Mouse (Mus musculus) hindbrain, embryonic 14.5 days (tissue): Measurements from ENCODE around the gene BC030867. TPM values are rescaled to one million over a fixed set of nuclear protein-coding genes. Genes with fewer than 3 reads are reported as not detected.

ENCODE experiments used
- ATAC-seq: fragments of 200-750 bp; cut with Nextera tagmentation; 2 replicates; pipeline ENCODE4 v1.8.0; 2017; ENCODE audit warnings: moderate number of reproducible peaks, mild to moderate bottlenecking, moderate TSS enrichment, moderate library complexity; ENCODE audit not compliant: low FRiP score
- DNase-seq: peaks from one replicate; pipeline ENCODE4 v3.0.0-alpha.2; 2015; ENCODE audit warnings: low spot score
- H3K27ac ChIP-seq: fragments of 300-500 bp; sonication (generic); 2 replicates; pipeline ENCODE4 v1.5.1; 2014; ENCODE audit warnings: mild to moderate bottlenecking, moderate library complexity
- H3K27me3 ChIP-seq: fragments of 300-500 bp; sonication (generic); 2 replicates; pipeline ENCODE4 v1.6.1; 2014; ENCODE audit warnings: mild to moderate bottlenecking, low read length, mixed read lengths; ENCODE audit not compliant: control insufficient read depth, insufficient read depth
- H3K36me3 ChIP-seq: fragments of 300-500 bp; sonication (generic); replicated peaks from 2 replicates; pipeline ENCODE4 v1.6.1; 2014; ENCODE audit not compliant: control insufficient read depth, insufficient read depth
- H3K4me1 ChIP-seq: fragments of 300-500 bp; sonication (generic); replicated peaks from 2 replicates; pipeline ENCODE4 v1.6.1; 2014; ENCODE audit warnings: antibody characterized with exemption, low read length, mixed read lengths; ENCODE audit not compliant: control insufficient read depth, insufficient read depth
- H3K4me2 ChIP-seq: fragments of 300-500 bp; sonication (generic); replicated peaks from 2 replicates; pipeline ENCODE4 v1.6.1; 2014; ENCODE audit warnings: mild to moderate bottlenecking, moderate library complexity
- H3K4me3 ChIP-seq: fragments of 300-500 bp; sonication (generic); replicated peaks from 2 replicates; pipeline ENCODE4 v1.5.1; 2014; ENCODE audit warnings: mild to moderate bottlenecking, low read length
- H3K9ac ChIP-seq: fragments of 300-500 bp; sonication (generic); 2 replicates; pipeline ENCODE4 v1.6.1; 2014
- H3K9me3 ChIP-seq: fragments of 300-500 bp; sonication (generic); 2 replicates; pipeline ENCODE4 v1.6.1; 2016; ENCODE audit warnings: low read length; ENCODE audit not compliant: control insufficient read depth
- WGBS: fragments of 180-500 bp; shearing (Covaris S2); extraction: QIAGEN DNeasy Blood & Tissue Kit; methylation state at CpG from one replicate; pipeline ENCODE4 v1.1.7; 2014; 5-methylcytosine and 5-hydroxymethylcytosine counted together
- polyA plus RNA-seq: library from polyadenylated mRNA; unstranded; fragments of >200 nt; fragmentation: Nextera tagmentation; extraction: Ambion mirVana; gene quantifications from 2 replicates; pipeline ENCODE4 v1.2.1, GENCODE M21; 2014

Gene BC030867
- polyA plus RNA-seq, 1 experiment from 2014 or later: 1.8 TPM

DNA sequence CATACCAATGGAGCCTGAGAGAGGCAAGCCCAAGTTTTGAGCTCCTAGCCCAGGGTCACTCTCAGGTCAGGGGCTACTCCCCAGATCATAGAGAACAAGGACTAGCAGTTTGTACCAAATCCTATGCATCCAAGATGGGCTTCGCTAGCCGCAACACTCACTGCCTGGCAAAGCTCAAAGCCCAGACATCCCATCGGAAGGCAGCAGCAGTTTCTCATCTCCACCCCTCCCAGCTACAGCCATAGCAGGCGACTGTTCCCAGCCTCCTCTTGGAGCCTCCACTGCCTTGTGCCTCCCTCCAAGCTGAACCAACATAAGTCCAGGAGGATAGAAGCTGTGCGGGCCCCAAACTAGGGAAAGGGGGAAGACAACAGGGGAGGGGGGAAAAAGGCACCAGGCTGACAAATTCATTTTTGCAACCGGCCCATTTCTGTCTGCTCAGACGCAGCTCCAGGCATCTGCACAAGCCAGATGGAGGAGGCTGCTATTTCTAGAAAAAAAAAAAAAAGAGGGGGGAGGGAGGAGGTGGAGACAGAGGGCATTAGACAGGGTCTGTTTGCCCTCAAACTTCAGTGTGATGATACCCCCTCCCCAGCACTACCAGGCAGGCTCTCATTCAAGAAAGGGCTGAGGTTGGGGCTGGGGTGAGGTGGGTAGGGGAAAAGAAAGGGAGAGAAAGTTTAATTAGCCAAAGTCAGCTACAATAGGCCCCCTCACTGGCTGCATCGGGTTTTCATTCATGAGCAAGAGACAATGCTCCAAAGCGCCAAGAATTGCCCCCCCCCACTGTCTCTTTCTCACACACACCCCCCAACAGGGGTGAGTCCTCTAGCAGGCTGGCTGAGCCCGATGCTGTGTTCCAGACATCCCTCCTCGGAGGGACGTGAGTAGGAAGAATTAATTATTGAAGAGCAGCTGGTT lies 21.2 kb upstream of the BC030867 start:
- ATAC-seq (peak; percentile 46), DNase-seq (no peak)
- peak overlapping the region; percentile 88 for H3K4me2 ChIP-seq
- 8% methylated on average over 12 of the region's 12 CpGs for WGBS
- H3K27ac ChIP-seq: peak overlapping the region; percentile 95
- H3K4me1 ChIP-seq: peaks cover 50% of the 10 kb centered on the region
- H3K27me3 ChIP-seq: no peaks in the 10 kb centered on the region
- H3K4me3 ChIP-seq: peak overlapping the region; percentile 98
- H3K9me3 ChIP-seq: no peaks in the 10 kb centered on the region
- peaks cover 13% of the 10 kb centered on the region for H3K36me3 ChIP-seq
- peak overlapping the region; percentile 91 for H3K9ac ChIP-seq

GRCm38 (mm10) chr11:102228191-102228545 lies 20.5 kb upstream of the BC030867 start:
- Histone ChIP-seq H3K9me3 (no peaks in the 10 kb centered on the region), H3K27me3 (no peaks in the 10 kb centered on the region), H3K27ac (peak overlapping the region; percentile 95), H3K4me3 (peak overlapping the region; percentile 98), H3K4me2 (peak overlapping the region; percentile 88), H3K36me3 (peaks cover 8% of the 10 kb centered on the region; the same call in 1 of the 2 replicates), H3K9ac (peak overlapping the region; percentile 91), H3K4me1 (peaks cover 49% of the 10 kb centered on the region)
- WGBS: 17% methylated on average over 9 of the region's 9 CpGs
- ATAC-seq: no peak; the same call in 1 of the 2 replicates
- no peak for DNase-seq

GRCm38 (mm10) chr11:102228646-102229268 lies 19.9 kb upstream of the BC030867 start:
- no peaks in the 10 kb centered on the region for H3K9me3 ChIP-seq
- H3K4me2 ChIP-seq: peak overlapping the region; percentile 88
- H3K36me3 ChIP-seq: peaks cover 5% of the 10 kb centered on the region; the same call in 1 of the 2 replicates
- ATAC-seq (no peak), DNase-seq (no peak)
- H3K27me3 ChIP-seq: no peaks in the 10 kb centered on the region
- peaks cover 45% of the 10 kb centered on the region for H3K4me1 ChIP-seq
- H3K9ac ChIP-seq: peak overlapping the region; percentile 91
- H3K4me3 ChIP-seq: peak overlapping the region; percentile 98
- H3K27ac ChIP-seq: peak overlapping the region; percentile 95
- WGBS: 9% methylated on average over 7 of the region's 7 CpGs

DNA sequence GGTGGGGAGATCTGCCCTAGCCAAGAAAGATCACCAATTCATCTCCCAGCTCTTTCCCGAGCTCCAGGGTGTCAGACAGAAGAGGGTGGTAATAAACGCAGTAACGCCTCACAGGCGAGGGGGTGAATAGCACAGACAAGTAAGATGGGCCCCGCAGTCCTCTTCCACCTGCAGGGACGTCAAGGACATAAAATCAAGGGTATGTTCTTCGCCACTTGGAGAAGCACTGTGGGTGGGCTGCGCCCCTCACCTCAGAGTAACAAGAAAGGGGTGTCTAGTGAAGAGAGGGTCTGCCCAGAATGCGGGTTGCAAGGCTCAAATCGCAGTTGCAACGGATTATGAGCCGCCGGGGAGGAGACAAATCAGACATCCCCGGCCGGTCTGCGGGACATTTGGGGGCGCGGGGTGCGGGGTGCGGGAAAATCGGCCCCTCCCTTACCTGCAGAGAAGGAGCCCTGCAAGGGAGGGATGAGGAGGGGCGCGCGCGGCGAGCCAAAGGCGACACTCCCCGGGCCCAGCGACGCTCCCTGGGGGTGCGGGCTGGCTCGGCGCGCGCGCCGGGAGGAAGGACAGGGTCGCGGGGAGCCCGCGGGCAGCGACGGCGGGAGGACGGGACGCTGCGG lies 19.2 kb upstream of the BC030867 start:
- Histone ChIP-seq H3K27me3 (no peaks in the 10 kb centered on the region), H3K4me2 (peak overlapping the region; percentile 88), H3K9ac (peak overlapping the region; percentile 91), H3K27ac (peak overlapping the region; percentile 95), H3K4me1 (peaks cover 43% of the 10 kb centered on the region), H3K4me3 (peak overlapping the region; percentile 98), H3K36me3 (peaks cover 1% of the 10 kb centered on the region; the same call in 1 of the 2 replicates), H3K9me3 (no peaks in the 10 kb centered on the region)
- peak; percentile 45 for DNase-seq
- WGBS: 1% methylated on average over 29 of the region's 47 CpGs
- peak; percentile 28 for ATAC-seq

DNA sequence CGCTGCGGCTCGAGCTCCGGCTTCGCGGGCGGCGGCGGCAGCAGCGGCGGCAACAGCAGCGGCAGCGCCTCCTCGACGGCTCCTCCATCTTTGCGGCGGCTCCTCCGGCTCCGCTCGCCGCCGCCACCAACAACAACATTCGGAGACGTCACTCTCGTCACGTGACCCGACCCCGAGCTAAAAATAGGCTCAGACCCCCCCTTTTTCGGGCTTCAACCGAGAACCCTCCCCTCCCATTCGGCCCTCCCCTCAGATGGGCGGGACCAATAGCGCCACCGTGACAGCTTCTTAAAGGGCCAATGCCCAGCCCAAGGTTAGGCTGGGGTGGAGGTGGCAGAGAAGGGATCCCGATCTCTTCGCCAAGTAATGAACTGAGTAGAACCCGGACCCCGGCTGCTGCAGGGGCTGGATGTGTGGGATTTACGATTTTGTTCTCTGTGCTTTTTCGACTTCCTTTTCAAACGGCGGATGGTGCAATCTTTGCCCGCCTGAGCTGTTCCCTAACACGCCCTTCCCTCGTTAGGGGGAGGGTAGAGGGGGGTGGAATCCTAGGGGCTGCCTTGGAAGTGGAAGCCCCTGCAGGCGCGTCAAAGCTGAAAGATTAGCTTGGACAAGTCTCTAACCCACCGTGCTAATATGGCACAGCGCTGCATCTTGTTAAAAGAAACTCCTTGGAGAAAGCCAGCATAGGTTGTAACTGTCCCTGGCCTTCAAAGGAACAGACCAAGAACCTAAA lies 18.5 kb upstream of the BC030867 start, which contains the start of gene Hdac5:
Gene Hdac5 (minus strand): TSS at position 161 of the 736 bp plus-strand sequence.
- peak within 1 kb of the TSS; percentile 95 for H3K27ac ChIP-seq
- no peaks in the 10 kb centered on the region for H3K9me3 ChIP-seq
- WGBS: under 1% methylated on average over 49 of the region's 49 CpGs
- H3K4me1 ChIP-seq: peaks cover 35% of the 10 kb centered on the region
- DNase-seq (peak; percentile 99), ATAC-seq (peak; percentile 89)
- no peaks in the 10 kb centered on the region for H3K27me3 ChIP-seq
- H3K36me3 ChIP-seq: no peaks in the 10 kb centered on the region
- H3K4me2 ChIP-seq: peak within 1 kb of the TSS; percentile 88
- peak within 1 kb of the TSS; percentile 98 for H3K4me3 ChIP-seq
- peak within 1 kb of the TSS; percentile 91 for H3K9ac ChIP-seq

DNA sequence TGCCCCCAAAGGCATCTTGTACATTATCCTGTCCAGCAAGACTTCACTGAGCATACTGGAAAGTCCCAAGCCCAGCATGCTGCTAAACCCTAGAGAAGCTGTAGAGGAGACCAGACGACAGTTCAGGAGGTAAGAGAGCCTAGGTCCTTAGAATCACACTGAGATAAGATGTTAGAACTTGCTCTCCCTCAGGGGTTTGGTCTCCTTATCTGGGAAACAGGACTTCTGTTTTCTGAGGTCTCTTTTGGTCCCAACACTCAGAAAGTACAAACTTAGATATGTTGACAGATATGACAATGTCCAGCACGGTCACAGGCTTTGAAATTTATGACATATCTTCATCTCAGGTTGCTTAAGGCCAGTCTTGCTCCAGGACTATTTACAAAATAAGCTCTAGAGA lies 12.7 kb upstream of the BC030867 start:
- no peaks in the 10 kb centered on the region for H3K4me1 ChIP-seq
- H3K4me3 ChIP-seq: no peak overlapping the region
- ATAC-seq: no peak
- 72% methylated on average over 2 of the region's 2 CpGs for WGBS
- no peaks in the 10 kb centered on the region for H3K9me3 ChIP-seq
- no peak overlapping the region for H3K4me2 ChIP-seq
- H3K27me3 ChIP-seq: no peaks in the 10 kb centered on the region
- no peak overlapping the region for H3K27ac ChIP-seq
- no peak overlapping the region for H3K9ac ChIP-seq
- no peak for DNase-seq
- H3K36me3 ChIP-seq: no peaks in the 10 kb centered on the region

DNA sequence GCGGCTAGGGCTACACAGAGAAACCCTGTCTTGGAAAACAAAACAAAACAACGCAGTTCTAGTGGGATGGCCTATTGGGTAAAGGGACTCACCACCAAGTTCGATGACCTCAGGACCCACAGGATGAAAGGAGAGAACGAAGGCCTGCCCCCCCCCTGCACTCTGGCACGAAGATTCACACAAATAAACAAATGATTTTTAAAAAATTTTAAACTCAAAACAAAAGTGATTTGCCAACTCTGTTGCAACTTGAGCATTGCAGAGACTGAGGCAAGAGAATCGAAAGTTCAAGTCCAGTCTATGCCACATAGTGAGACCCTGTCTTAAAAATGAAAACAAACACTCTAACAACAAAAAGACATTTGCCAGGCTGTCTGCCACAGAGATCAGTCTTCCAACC lies 8.0 kb upstream of the BC030867 start:
- DNase-seq: no peak
- no peak overlapping the region for H3K4me3 ChIP-seq
- H3K4me2 ChIP-seq: no peak overlapping the region
- peaks cover 13% of the 10 kb centered on the region for H3K4me1 ChIP-seq
- no peaks in the 10 kb centered on the region for H3K9me3 ChIP-seq
- no peaks in the 10 kb centered on the region for H3K36me3 ChIP-seq
- no peak for ATAC-seq
- H3K27ac ChIP-seq: no peak overlapping the region
- H3K27me3 ChIP-seq: no peaks in the 10 kb centered on the region
- no peak overlapping the region for H3K9ac ChIP-seq
- 87% methylated on average over 6 of the region's 6 CpGs for WGBS

- ATAC-seq (no peak), DNase-seq (no peak)
- no peaks in the 10 kb centered on the region for H3K27me3 ChIP-seq
- H3K9me3 ChIP-seq: no peaks in the 10 kb centered on the region
- no peaks in the 10 kb centered on the region for H3K36me3 ChIP-seq
- no peak overlapping the region for H3K4me2 ChIP-seq
- no peak overlapping the region for H3K4me3 ChIP-seq
- H3K9ac ChIP-seq: no peak overlapping the region
- WGBS: 89% methylated on average over 5 of the region's 5 CpGs
- no peak overlapping the region for H3K27ac ChIP-seq
- peaks cover 17% of the 10 kb centered on the region for H3K4me1 ChIP-seq
These were observed 7.4 kb upstream of the BC030867 start for GRCm38 (mm10) chr11:102241246-102241645.
